Mouse (Mus musculus): Measurements from ENCODE around the gene Odf3l2.
A peak's percentile ranks its signal among the peaks of the same experiment; 100 is the strongest.

Odf3l2 gene

DNA sequence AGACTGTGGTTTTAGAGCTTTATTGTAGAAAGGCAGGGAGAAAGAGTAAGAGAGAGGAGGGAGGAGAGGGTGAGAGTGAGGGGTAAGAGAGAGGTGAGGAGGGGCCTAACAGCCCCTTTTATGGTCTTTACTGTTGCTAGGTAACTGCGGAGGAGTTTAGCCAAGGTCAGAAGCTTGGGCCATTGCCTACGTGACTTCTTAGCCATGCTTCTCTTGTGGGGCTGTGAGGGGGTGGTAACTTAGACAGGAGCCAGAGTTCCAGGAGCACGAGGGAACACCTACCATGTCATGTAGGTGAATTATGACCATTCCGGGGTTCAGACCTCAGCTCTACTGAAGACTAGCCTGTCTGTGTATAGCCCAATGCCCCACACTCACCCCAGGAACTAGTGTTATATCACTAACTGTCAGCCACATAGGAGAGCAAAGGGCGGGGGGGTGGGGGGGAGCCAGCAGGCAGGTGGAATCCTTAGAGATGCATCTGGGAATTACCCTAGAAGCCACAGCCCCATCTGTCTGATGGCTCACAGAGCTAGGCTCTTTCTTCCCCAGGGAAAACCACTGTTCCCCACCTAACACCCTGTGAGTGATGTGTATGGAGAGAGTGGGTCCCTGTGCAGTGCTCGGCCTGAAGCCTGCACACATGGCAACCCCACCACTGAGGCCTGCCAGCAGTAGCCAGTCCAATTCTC lies 26.0 kb upstream of the Odf3l2 start:
- DNase-seq (ENCODE audit: extremely low spot score, low spot score): no peak

GRCm38 (mm10) chr10:79670071-79670888 lies 24.7 kb upstream of the Odf3l2 start:
- DNase-seq (ENCODE audit: extremely low spot score, low spot score): no peak

DNA sequence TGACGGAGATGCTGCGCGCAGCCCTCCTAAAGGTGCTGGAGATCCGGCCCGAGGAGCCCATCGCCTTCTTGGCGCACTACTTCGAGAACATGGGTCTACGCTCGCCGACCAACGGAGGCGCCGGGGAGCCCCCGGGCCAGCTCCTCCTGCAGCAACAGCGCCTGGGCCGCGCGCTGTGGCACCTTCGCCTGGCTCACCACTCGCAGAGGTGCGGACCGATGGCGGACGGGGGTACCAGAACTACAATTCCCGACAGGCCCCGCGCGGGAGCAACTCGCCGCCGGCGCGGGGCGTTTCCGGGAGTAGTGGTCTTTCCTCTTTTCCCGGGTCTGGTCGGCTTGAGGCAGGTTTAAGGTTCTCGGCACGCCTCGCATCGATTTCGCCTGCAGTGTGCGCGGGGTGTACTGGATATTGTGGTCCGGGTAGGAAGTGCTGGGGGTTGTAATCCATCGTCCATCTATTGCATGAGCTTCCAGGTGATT lies 24.1 kb upstream of the Odf3l2 start:
- DNase-seq (ENCODE audit: extremely low spot score, low spot score): peak; percentile 88

GRCm38 (mm10) chr10:79668771-79669575 lies 23.4 kb upstream of the Odf3l2 start, which contains the start of gene Tpgs1:
TSS of gene Tpgs1 (plus strand) at chr10:79669369.
- DNase-seq (ENCODE audit: extremely low spot score, low spot score): peak; percentile 97

DNA sequence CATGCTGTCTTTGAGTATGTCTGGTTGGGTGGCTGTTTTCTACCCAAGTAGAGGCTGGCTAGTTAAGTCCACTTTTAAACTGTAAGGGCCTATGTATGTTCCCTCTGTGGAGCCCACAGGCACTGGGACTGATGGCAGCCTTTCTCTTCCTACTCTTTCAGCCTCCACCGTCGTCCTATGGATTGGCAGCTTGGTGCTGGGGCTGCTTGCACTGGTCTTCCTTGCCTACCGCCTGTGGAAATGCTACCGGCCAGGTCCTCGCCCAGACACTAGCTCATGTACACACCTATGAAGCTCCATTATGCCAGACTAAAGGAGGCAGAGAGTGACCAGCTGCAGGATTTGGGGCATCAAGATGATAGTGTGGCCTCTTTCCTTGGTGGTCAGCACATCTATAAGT lies 22.5 kb upstream of the Odf3l2 start:
- no peak for DNase-seq (ENCODE audit: extremely low spot score, low spot score)

DNA sequence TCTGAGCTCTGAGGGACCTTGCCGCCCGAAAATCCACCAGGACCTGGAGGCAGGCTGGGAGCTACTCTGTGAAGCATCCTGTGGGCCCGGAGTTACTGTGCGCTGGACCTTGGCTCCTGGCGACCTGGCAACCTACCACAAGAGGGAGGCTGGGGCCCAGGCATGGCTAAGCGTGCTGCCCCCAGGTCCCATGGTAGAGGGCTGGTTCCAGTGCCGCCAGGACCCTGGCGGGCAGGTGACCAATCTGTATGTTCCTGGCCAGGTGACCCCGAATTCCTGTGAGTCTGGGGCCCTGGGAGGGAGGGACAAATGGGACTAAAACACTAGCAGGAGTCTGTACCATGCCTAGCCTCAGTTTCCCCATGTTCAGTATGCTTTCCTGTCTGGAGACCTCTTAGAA lies 21.0 kb upstream of the Odf3l2 start:
- DNase-seq (ENCODE audit: extremely low spot score, low spot score): no peak

GRCm38 (mm10) chr10:79665051-79665450 lies 19.5 kb upstream of the Odf3l2 start:
- DNase-seq (ENCODE audit: extremely low spot score, low spot score): no peak

GRCm38 (mm10) chr10:79664131-79664665 lies 18.7 kb upstream of the Odf3l2 start, which contains the start of gene Madcam1:
TSS of gene Madcam1 (plus strand) at chr10:79664559.
- peak; percentile 88 for DNase-seq (ENCODE audit: extremely low spot score, low spot score)

- DNase-seq (ENCODE audit: extremely low spot score, low spot score): no peak
Observed at GRCm38 (mm10) chr10:79661861-79662260, 16.3 kb upstream of the Odf3l2 start.

DNA sequence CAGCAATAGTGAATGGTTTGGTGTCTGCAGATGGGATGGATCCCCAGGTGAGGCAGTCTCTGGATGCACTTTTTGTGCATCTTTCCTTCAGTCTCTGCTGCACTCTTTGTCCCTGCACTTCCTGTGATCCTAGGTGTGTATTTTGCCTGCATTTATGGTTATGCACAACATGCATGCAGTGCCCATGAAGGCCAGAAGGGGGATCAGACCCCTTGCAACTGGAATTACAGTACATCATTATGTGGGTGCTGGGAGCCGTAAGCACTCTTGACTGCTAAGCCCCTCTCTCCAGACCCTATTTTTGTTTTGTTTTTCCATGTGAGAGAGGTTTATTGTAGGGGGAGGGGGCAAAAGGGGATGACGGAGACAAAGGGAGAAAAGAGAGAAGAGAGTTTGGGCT lies 14.8 kb upstream of the Odf3l2 start:
- no peak for DNase-seq (ENCODE audit: extremely low spot score, low spot score)

- no peak for DNase-seq (ENCODE audit: extremely low spot score, low spot score)
Observed at GRCm38 (mm10) chr10:79658829-79659228, 13.3 kb upstream of the Odf3l2 start.

DNA sequence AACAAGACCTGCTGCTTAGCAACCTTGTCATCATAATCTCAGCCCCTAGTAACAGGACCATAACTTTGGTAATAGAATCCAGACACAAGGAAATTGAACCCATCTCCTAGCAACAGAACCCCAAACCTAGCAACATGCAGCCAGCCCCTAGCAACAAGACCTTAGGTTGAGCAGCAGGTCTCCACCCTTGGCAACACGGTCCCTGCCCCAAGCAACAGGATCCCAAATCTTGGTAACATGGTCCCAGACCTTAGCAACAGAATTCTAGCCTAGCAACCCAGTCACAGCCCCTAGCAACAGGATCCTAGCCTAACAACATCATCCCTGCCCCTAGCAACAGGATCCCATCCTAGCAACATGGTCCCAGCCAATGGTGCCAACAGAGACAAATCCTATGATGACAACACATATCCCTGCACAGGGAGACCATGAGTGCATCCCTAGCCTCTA lies 9.4 kb upstream of the Odf3l2 start:
- DNase-seq (ENCODE audit: extremely low spot score, low spot score): peak; percentile 29

DNA sequence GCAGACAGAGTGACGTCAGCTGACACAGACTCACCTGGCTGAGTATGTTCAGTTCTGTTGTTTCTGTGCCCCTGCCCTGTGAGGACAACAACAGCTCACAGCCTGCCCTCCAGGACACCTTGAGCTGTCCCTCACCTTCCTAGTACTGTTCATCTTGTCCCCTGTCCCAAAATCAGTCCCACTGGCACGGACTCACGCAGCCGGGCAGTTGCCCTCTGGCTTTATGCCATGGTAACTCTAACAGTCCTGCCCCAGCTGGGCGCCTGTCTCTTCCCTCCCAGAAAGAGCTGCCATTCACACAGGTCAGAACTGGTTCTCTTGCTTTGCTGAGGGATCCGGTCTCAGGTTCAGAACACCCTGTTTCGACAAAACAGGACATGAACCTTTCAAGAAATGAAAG lies 7.3 kb upstream of the Odf3l2 start:
- no peak for DNase-seq (ENCODE audit: extremely low spot score, low spot score)

DNA sequence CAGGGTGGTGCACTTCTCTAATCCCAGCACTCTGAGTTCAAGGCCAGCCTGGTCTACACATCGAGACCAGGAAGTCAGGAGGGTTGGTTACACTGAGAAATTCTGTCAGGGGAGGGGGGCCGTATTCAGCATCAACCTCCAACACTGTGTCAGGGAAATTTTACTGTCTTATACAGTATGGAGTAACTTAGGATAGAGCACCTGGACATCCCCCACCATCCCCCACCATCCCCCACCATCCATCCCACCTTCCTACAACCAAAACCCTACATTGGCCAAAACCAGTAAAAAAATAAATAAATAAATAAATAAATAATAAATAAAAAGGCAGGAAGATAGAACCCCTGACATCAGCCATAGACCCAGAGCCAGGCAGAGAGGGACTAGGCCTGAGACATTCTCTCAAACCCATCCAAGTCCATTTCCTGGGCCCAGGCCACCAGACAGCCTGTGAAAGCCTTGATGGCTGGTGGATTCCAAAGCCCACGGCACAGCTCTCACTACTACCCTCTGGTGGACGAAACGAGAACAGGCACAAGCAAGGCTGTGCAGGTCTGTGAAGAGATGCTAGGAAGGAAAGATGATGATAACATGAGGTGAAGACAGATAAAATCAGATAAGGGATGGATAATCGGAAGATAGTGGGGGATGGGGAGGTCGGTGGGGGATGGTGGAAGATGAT lies 3.7 kb upstream of the Odf3l2 start:
- DNase-seq (ENCODE audit: extremely low spot score, low spot score): peak; percentile 73

DNA sequence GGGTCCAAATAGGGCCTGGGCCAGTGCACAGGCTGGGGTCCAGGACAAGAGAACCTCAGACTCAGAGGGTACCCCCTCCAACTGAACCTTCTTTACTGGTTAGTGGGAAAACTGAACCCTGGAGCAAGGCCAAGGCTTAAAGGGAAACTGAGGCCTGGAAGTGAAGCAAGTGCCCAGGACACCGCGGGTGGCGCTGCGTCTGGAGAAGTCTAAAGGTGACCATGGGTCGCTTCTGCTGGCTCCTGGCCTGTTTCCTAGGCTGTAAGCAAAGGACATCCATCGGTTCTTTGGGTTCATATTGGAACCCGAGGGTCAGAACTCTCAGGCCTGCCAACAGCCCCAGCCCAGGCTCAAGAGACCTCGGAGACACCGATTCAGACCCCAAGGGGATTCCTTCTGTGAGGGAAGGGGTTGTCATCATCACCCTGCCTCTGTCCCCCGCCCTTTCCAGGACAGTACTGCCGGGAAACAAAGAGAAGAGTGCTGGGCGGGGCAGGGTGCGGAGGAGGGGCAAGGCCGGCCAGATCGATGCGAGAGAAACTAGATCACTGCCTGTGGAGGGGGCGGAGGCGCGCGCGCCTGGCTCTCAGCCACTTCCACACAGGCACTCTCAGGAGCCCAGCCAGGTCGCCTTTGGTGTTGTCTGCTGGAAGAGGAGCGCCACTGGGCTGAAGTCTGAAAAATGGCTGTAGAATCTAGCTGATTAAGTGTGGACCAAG lies 6.9 kb downstream of the Odf3l2 start:
- DNase-seq (ENCODE audit: extremely low spot score, low spot score): peak; percentile 70

DNA sequence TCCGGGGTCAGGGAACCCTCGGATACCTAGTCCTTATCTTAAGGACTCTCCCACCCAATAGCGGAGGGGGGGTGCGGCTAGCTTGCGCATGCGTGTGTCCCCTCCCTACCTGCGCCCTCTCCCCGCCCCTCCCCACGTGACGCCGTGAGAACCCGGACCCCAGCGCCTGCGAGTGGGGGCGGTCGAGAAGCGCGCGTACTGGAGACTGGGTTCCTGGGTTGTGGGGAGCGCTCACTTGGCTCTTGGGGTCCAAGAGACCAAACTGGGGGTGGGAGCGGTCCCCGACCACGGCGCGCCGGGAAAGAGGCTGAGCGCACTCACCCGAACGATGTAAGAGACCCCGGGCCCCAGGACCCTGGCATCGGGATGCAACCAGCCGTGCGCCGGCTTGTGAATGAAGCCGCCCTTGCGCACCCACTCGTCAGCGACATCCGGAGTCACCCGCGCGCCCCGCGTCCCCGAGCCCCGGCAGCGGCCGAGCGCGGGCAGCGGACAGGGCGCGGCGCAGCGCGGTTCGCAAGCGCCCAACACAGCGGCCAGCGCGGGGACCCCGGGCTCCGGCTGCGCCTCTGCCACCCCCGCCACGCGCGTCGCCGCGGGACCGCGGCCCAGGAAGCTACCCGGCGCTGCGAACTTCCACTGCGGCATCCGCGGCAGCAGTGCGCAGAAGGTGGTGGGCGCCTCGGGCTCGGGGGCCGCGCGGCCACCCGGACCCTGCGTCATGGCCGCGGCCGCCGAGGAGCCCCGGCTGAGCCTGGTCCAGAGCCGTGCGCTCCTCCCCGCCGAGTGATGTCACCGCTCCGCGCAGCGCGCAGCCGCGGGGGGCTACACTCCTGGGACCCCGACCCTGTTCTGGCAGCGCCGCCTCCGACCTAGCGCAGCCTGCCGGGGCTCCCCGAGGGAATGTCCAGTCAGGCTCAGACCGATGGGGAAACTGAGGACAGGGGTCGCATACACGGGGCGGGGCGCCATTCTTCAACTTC lies 8.1 kb downstream of the Odf3l2 start, which contains the start of gene Shc2:
Gene Shc2 (minus strand): TSS at position 791 of the 983 bp plus-strand sequence.
- peak; percentile 75 for DNase-seq (ENCODE audit: extremely low spot score, low spot score)

DNA sequence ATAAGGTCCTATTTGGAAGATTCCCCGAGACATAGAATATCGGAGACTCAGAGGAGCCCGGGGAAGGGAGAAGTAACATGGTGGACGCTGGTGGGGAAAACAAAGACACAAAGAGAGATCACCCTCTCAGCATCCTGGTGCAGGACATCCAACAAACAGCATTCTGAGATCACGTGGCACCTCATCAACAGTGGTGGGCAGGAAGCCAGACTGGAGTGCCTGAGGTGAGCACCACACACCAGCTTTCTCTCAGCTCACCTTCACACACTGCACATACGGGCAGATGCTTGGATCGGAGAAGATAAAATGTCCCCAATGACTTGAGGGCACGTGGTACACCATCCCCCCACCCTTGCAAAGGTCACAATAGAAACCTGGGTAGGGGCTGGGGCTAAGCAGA lies 9.3 kb downstream of the Odf3l2 start:
- DNase-seq (ENCODE audit: extremely low spot score, low spot score): no peak

DNA sequence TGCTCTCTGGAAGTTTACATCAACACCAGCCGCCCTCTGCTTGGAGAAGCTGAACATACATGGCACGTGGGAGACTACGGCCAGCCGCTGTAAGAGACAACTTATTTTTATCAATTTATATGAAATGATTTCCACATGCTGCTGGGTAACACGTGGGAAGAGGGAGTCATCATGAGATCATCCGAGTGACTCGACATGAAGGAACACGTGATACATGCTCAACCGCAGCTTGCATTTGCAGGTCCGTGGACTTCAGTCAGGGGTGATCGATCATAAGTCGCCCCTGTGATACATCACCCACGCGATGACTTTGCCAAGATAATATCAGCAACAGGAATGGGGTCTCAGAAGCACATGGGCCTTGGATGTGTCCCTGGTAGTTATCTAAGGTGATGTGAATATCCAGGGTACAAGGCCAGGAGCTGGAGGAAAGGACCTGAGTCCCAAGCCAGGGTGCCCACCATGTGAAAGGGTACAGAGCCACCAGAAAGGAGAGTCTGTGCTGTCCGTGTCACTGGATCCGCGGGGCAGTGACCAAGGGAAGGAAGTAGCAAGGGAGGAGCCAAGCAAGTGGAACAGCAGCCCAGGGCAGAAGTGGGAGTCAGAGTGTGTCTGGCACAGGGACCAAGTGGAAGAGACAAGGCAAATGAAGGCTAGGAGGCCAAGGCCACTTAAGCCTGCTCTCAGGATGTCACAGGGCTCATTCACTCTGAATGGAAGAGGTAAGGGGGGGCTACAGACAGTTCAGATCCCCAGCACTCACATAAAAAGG lies 12.3 kb downstream of the Odf3l2 start:
- no peak for DNase-seq (ENCODE audit: extremely low spot score, low spot score)
